Mouse (Mus musculus) lung, postnatal 0 days (tissue): Measurements from ENCODE around the gene Pcmtd2.

Source experiments
- CTCF ChIP-seq: IDR thresholded peaks from 2 replicates; pipeline ENCODE4 v1.5.1; 2016; ENCODE audit warnings: antibody characterized with exemption, mild to moderate bottlenecking
- EP300 ChIP-seq: IDR thresholded peaks from 2 replicates; pipeline ENCODE4 v1.6.1; 2016; ENCODE audit warnings: antibody characterized with exemption, mild to moderate bottlenecking, control low read depth

DNA sequence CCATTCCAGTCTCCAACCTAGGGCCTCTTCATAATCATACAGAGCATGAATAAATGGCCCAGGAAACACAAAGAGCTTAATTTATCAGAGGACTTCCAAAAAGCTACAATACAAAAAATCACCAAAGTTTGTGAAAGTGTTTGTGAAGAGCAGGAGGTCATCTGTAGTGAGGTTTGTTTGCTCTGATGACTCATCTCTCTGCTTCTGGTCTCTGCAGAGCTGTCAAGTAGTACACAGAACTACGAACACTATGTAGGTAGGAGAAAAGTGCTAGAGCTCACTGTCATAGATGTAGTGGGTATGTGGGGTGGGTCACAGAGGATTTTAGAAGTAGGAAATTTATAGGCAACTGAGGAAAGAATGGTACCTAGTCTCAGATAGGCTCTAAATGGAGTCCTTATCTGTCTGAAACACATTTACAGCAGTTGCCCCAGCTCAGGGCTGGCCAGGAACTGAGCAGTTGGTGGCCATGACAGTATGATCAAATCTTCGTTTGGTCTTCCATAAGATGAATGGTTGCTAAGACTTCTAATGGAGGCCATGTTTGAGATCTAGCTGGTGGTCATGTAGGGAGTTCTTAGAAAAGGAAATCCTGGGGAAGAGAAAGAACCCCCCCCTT lies 8.5 kb upstream of the Pcmtd2 start:
- TF ChIP-seq EP300 (no peak), CTCF (no peak)
